Mouse (Mus musculus): ENCODE results near the gene Hyal1. TPM values are rescaled to one million over a fixed set of nuclear protein-coding genes. Genes with fewer than 3 reads are reported as not detected.
A peak's percentile ranks its signal among the peaks of the same experiment; 100 is the strongest.

Gene Hyal1
- total and polyA plus RNA-seq, 2 experiments from 2014 or later: 6.0 to 21.3 TPM

GRCm38 (mm10) chr9:107542721-107543120 is 34.0 kb upstream of the Hyal1 start:
- TF ChIP-seq CTCF (IDR thresholded peaks at IDR 0.05; ENCODE audit: low read depth): no peak
- TF ChIP-seq EP300 (IDR thresholded peaks at IDR 0.05; ENCODE audit: low read depth): no peak
- no peak for DNase-seq (ENCODE audit: low spot score)
- Histone ChIP-seq H3K27ac (ENCODE audit: low read depth) (no peak overlapping the region), H3K36me3 (replicated peaks; ENCODE audit: control insufficient read depth, insufficient read depth, low read length) (peaks cover 34% of the 10 kb centered on the region), H3K9ac (replicated peaks; ENCODE audit: low read depth, low read length) (peak overlapping the region; percentile 56), H3K4me2 (ENCODE audit: low read depth, low read length) (peak overlapping the region; percentile 91), H3K9me3 (replicated peaks; ENCODE audit: control insufficient read depth, low read length) (no peaks in the 10 kb centered on the region), H3K4me3 (ENCODE audit: low read depth, low read length) (peak overlapping the region; percentile 81), H3K27me3 (ENCODE audit: control insufficient read depth, insufficient read depth, low read length) (0 out of 2 replicates have a peak, but pooled peaks cover 2% of the 10 kb centered on the region), H3K4me1 (ENCODE audit: control insufficient read depth, insufficient read depth) (peaks cover 28% of the 10 kb centered on the region)
- 36% methylated on average over 8 of the region's 8 CpGs for WGBS
- no peak for ATAC-seq (ENCODE audit: insufficient read depth, low read depth)

DNA sequence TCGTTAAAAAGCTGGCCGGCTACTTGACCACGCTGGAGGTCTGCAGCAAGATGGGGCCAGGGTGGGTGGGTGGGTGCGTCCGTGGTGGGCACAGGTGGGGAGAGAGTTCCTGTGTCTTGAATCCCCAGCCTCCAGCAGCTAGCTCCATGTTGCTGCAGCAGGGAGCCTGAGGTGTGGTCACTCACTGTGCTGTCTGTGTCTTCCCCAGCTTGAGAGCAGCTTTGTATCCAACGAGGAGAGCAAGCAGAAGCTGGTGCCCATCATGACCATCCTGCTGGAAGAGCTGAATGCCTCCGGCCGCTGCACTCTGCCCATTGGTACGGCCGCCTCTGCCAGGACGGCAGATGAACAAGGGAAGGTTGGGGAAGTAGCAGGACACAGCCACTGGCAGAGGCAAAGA is 33.4 kb upstream of the Hyal1 start:
- H3K4me1 ChIP-seq (ENCODE audit: control insufficient read depth, insufficient read depth): peaks cover 28% of the 10 kb centered on the region
- H3K36me3 ChIP-seq (replicated peaks; ENCODE audit: control insufficient read depth, insufficient read depth, low read length): peaks cover 29% of the 10 kb centered on the region
- H3K27ac ChIP-seq (ENCODE audit: low read depth): no peak overlapping the region
- no peak for DNase-seq (ENCODE audit: low spot score)
- no peak overlapping the region for H3K4me2 ChIP-seq (ENCODE audit: low read depth, low read length)
- WGBS: 84% methylated on average over 11 of the region's 11 CpGs
- no peaks in the 10 kb centered on the region for H3K9me3 ChIP-seq (replicated peaks; ENCODE audit: control insufficient read depth, low read length)
- ATAC-seq (ENCODE audit: insufficient read depth, low read depth): no peak
- TF ChIP-seq CTCF (IDR thresholded peaks at IDR 0.05; ENCODE audit: low read depth): no peak
- no peak for TF ChIP-seq EP300 (IDR thresholded peaks at IDR 0.05; ENCODE audit: low read depth)
- 0 out of 2 replicates have a peak, but pooled peaks cover 4% of the 10 kb centered on the region for H3K27me3 ChIP-seq (ENCODE audit: control insufficient read depth, insufficient read depth, low read length)
- H3K9ac ChIP-seq (replicated peaks; ENCODE audit: low read depth, low read length): no peak overlapping the region
- no peak overlapping the region for H3K4me3 ChIP-seq (ENCODE audit: low read depth, low read length)

DNA sequence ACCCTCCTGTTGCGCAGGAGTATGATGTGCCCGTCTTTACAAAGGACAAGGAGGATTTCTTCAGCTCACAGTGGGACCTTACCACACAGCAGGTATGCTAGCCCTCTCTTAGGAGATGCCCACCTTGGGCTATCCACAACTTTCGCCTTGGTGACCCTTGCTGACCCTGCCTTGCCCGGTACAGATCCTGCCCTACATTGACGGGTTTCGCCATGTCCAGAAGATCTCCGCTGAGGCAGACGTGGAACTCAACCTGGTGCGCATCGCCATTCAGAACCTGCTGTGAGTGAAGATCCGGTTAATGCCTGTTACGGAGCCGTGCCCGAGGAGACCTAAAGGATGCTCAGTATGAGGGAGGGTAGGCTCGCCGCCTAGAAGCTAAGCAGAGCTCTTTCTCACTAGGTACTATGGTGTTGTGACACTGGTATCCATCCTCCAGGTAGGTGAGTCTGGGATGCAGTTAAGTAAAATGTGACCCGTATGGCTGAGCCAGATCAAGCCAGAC is 32.5 kb upstream of the Hyal1 start:
- no peak for DNase-seq (ENCODE audit: low spot score)
- peaks cover 28% of the 10 kb centered on the region for H3K4me1 ChIP-seq (ENCODE audit: control insufficient read depth, insufficient read depth)
- TF ChIP-seq EP300 (IDR thresholded peaks at IDR 0.05; ENCODE audit: low read depth) (no peak), CTCF (IDR thresholded peaks at IDR 0.05; ENCODE audit: low read depth) (no peak)
- H3K27ac ChIP-seq (ENCODE audit: low read depth): no peak overlapping the region
- ATAC-seq (ENCODE audit: insufficient read depth, low read depth): no peak
- H3K36me3 ChIP-seq (replicated peaks; ENCODE audit: control insufficient read depth, insufficient read depth, low read length): peaks cover 19% of the 10 kb centered on the region
- H3K9ac ChIP-seq (replicated peaks; ENCODE audit: low read depth, low read length): no peak overlapping the region
- 0 out of 2 replicates have a peak, but pooled peaks cover 4% of the 10 kb centered on the region for H3K27me3 ChIP-seq (ENCODE audit: control insufficient read depth, insufficient read depth, low read length)
- no peak overlapping the region for H3K4me3 ChIP-seq (ENCODE audit: low read depth, low read length)
- H3K4me2 ChIP-seq (ENCODE audit: low read depth, low read length): no peak overlapping the region
- H3K9me3 ChIP-seq (replicated peaks; ENCODE audit: control insufficient read depth, low read length): no peaks in the 10 kb centered on the region
- WGBS: 89% methylated on average over 17 of the region's 17 CpGs

- Histone ChIP-seq H3K9me3 (replicated peaks; ENCODE audit: control insufficient read depth, low read length) (no peaks in the 10 kb centered on the region), H3K36me3 (replicated peaks; ENCODE audit: control insufficient read depth, insufficient read depth, low read length) (peaks cover 14% of the 10 kb centered on the region), H3K9ac (replicated peaks; ENCODE audit: low read depth, low read length) (no peak overlapping the region), H3K4me3 (ENCODE audit: low read depth, low read length) (no peak overlapping the region), H3K27me3 (ENCODE audit: control insufficient read depth, insufficient read depth, low read length) (0 out of 2 replicates have a peak, but pooled peaks cover 4% of the 10 kb centered on the region), H3K4me2 (ENCODE audit: low read depth, low read length) (no peak overlapping the region), H3K27ac (ENCODE audit: low read depth) (no peak overlapping the region), H3K4me1 (ENCODE audit: control insufficient read depth, insufficient read depth) (peaks cover 28% of the 10 kb centered on the region)
- ATAC-seq (ENCODE audit: insufficient read depth, low read depth): no peak
- no peak for DNase-seq (ENCODE audit: low spot score)
- TF ChIP-seq CTCF (IDR thresholded peaks at IDR 0.05; ENCODE audit: low read depth) (no peak), EP300 (IDR thresholded peaks at IDR 0.05; ENCODE audit: low read depth) (no peak)
- 85% methylated on average over 12 of the region's 12 CpGs for WGBS
Measured at GRCm38 (mm10) chr9:107544729-107545128, 32.0 kb upstream of the Hyal1 start.

DNA sequence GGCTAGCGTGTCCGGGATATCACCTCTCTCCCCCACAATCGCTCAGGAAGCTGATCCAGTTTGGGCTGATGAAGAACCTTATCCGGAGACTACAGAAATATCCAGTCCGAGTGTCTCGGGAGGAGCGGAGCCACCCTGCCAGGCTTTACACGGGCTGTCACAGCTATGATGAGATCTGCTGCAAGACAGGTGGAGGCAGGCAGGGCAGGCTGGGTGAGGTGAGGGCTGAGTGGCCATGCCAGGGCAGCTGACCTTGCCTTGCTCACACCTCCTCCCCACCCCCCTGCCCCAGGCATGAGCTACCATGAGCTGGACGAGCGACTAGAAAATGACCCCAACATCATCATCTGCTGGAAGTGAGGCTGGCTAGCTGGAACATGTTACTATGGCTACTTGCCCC is 31.5 kb upstream of the Hyal1 start:
- Histone ChIP-seq H3K9me3 (replicated peaks; ENCODE audit: control insufficient read depth, low read length) (no peaks in the 10 kb centered on the region), H3K9ac (replicated peaks; ENCODE audit: low read depth, low read length) (no peak overlapping the region), H3K4me2 (ENCODE audit: low read depth, low read length) (no peak overlapping the region), H3K27ac (ENCODE audit: low read depth) (no peak overlapping the region), H3K4me1 (ENCODE audit: control insufficient read depth, insufficient read depth) (peaks cover 28% of the 10 kb centered on the region), H3K4me3 (ENCODE audit: low read depth, low read length) (no peak overlapping the region), H3K27me3 (ENCODE audit: control insufficient read depth, insufficient read depth, low read length) (0 out of 2 replicates have a peak, but pooled peaks cover 6% of the 10 kb centered on the region), H3K36me3 (replicated peaks; ENCODE audit: control insufficient read depth, insufficient read depth, low read length) (peaks cover 11% of the 10 kb centered on the region; the same call in 1 of the 2 replicates)
- TF ChIP-seq CTCF (IDR thresholded peaks at IDR 0.05; ENCODE audit: low read depth): no peak
- TF ChIP-seq EP300 (IDR thresholded peaks at IDR 0.05; ENCODE audit: low read depth): no peak
- DNase-seq (ENCODE audit: low spot score) (no peak), ATAC-seq (ENCODE audit: insufficient read depth, low read depth) (no peak)
- 81% methylated on average over 10 of the region's 10 CpGs for WGBS

- no peak overlapping the region for H3K4me2 ChIP-seq (ENCODE audit: low read depth, low read length)
- ATAC-seq (ENCODE audit: insufficient read depth, low read depth): no peak
- H3K9me3 ChIP-seq (replicated peaks; ENCODE audit: control insufficient read depth, low read length): no peaks in the 10 kb centered on the region
- H3K4me1 ChIP-seq (ENCODE audit: control insufficient read depth, insufficient read depth): peaks cover 28% of the 10 kb centered on the region
- peaks cover 11% of the 10 kb centered on the region; the same call in 1 of the 2 replicates for H3K36me3 ChIP-seq (replicated peaks; ENCODE audit: control insufficient read depth, insufficient read depth, low read length)
- no peak overlapping the region for H3K27ac ChIP-seq (ENCODE audit: low read depth)
- H3K9ac ChIP-seq (replicated peaks; ENCODE audit: low read depth, low read length): no peak overlapping the region
- peak; percentile 92 for TF ChIP-seq CTCF (IDR thresholded peaks at IDR 0.05; ENCODE audit: low read depth)
- no peak for TF ChIP-seq EP300 (IDR thresholded peaks at IDR 0.05; ENCODE audit: low read depth)
- no peak overlapping the region for H3K4me3 ChIP-seq (ENCODE audit: low read depth, low read length)
- WGBS: 11% methylated on average over 3 of the region's 3 CpGs
- no peak for DNase-seq (ENCODE audit: low spot score)
- H3K27me3 ChIP-seq (ENCODE audit: control insufficient read depth, insufficient read depth, low read length): 0 out of 2 replicates have a peak, but pooled peaks cover 10% of the 10 kb centered on the region
Measured at GRCm38 (mm10) chr9:107545602-107546001, 31.1 kb upstream of the Hyal1 start.

Data from heart, postnatal 0 days (tissue).